Mouse (Mus musculus): ENCODE measurements at regions not wholly inside any gene's neighbourhood (a gene's known extent, or its start where the extent isn't known, plus 50 kb on each side); places are given as distances from the start of the nearest gene placed in this dataset.
"Not testable (repeated sequence)": the region's sequence is repeated elsewhere in the genome, so short reads cannot be mapped to it uniquely, and the experiment has no call there.

GRCm38 (mm10) chr13:12726831-12727230 lies 73.0 kb downstream of the Prl2c3 start:
- intact Hi-C loops (cut with DNase I); DNase-seq (ENCODE audit: low spot score): not testable (repeated sequence)

- intact Hi-C loops (cut with DNase I); DNase-seq (ENCODE audit: low spot score): not testable (repeated sequence)
Observed at GRCm38 (mm10) chr13:12717972-12718546, 81.8 kb downstream of the Prl2c3 start.

- intact Hi-C loops (cut with DNase I): loop anchor here (5.0 kb wide), 1 partner anchor 731 kb away; no protein-coding TSS in a partner anchor
- DNase-seq (ENCODE audit: low spot score): no peak
Observed at GRCm38 (mm10) chr13:12711471-12712273, 88.2 kb downstream of the Prl2c3 start.

GRCm38 (mm10) chr13:12702804-12703612 lies 96.9 kb downstream of the Prl2c3 start:
- intact Hi-C loops (cut with DNase I): not testable (repeated sequence)
- DNase-seq (ENCODE audit: low spot score): peak; percentile 6

GRCm38 (mm10) chr13:12702111-12702803 lies 97.6 kb downstream of the Prl2c3 start:
- intact Hi-C loops (cut with DNase I): not testable (repeated sequence)
- DNase-seq (ENCODE audit: low spot score): peak; percentile 57

- DNase-seq (ENCODE audit: low spot score); intact Hi-C loops (cut with DNase I): not testable (repeated sequence)
Observed at GRCm38 (mm10) chr13:12693593-12694118, 106.2 kb downstream of the Prl2c3 start.

GRCm38 (mm10) chr13:12688778-12689177 lies 111.1 kb downstream of the Prl2c3 start:
- DNase-seq (ENCODE audit: low spot score); intact Hi-C loops (cut with DNase I): not testable (repeated sequence)

GRCm38 (mm10) chr13:12688149-12688548 lies 111.7 kb downstream of the Prl2c3 start:
- intact Hi-C loops (cut with DNase I); DNase-seq (ENCODE audit: low spot score): not testable (repeated sequence)

GRCm38 (mm10) chr13:12680954-12681571 lies 115.4 kb downstream of the Ero1lb start:
- intact Hi-C loops (cut with DNase I); DNase-seq (ENCODE audit: low spot score): not testable (repeated sequence)

- intact Hi-C loops (cut with DNase I); DNase-seq (ENCODE audit: low spot score): not testable (repeated sequence)
Observed at GRCm38 (mm10) chr13:12680283-12680953, 114.7 kb downstream of the Ero1lb start.

GRCm38 (mm10) chr13:12677372-12677771 lies 111.7 kb downstream of the Ero1lb start:
- intact Hi-C loops (cut with DNase I): no loop called here
- no peak for DNase-seq (ENCODE audit: low spot score)

- intact Hi-C loops (cut with DNase I); DNase-seq (ENCODE audit: low spot score): not testable (repeated sequence)
Observed at GRCm38 (mm10) chr13:12671011-12671410, 105.3 kb downstream of the Ero1lb start.

- DNase-seq (ENCODE audit: low spot score); intact Hi-C loops (cut with DNase I): not testable (repeated sequence)
Observed at GRCm38 (mm10) chr13:12668742-12669141, 103.1 kb downstream of the Ero1lb start.

- intact Hi-C loops (cut with DNase I); DNase-seq (ENCODE audit: low spot score): not testable (repeated sequence)
Observed at GRCm38 (mm10) chr13:12667727-12668665, 102.3 kb downstream of the Ero1lb start.

GRCm38 (mm10) chr13:12666050-12666449 lies 100.4 kb downstream of the Ero1lb start:
- DNase-seq (ENCODE audit: low spot score); intact Hi-C loops (cut with DNase I): not testable (repeated sequence)

Measured in heart, postnatal 25 days (tissue).